Mouse (Mus musculus): ENCODE results near the gene Rd3l.

- TF ChIP-seq POLR2A (IDR thresholded peaks at IDR 0.05; ENCODE audit: control insufficient read depth, low read depth, low read length) (no peak), CTCF (IDR thresholded peaks at IDR 0.05; ENCODE audit: control insufficient read depth, insufficient read depth, insufficient replicate concordance, low read depth, low read length) (no peak)
Observed at GRCm38 (mm10) chr12:111983165-111983564, 2.0 kb upstream of the Rd3l start.
